Mouse (Mus musculus): Measurements from ENCODE around the gene Nr6a1. TPM values are rescaled to one million over a fixed set of nuclear protein-coding genes. Genes with fewer than 3 reads are reported as not detected.
A peak's percentile ranks its signal among the peaks of the same experiment; 100 is the strongest.

Nr6a1 gene
- total RNA-seq, 2 experiments from 2014 or later = 0.94 TPM; not detected in 1

- no peak for ATAC-seq (replicated peaks; ENCODE audit: low FRiP score, poor library complexity, severe bottlenecking)
These were observed 140.2 kb downstream of the Nr6a1 start for GRCm38 (mm10) chr2:38787338-38787737.

- no peak for ATAC-seq (replicated peaks; ENCODE audit: low FRiP score, poor library complexity, severe bottlenecking)
These were observed 141.1 kb downstream of the Nr6a1 start for GRCm38 (mm10) chr2:38786216-38786960.

- ATAC-seq (replicated peaks; ENCODE audit: low FRiP score, poor library complexity, severe bottlenecking) = no peak
These were observed 142.4 kb downstream of the Nr6a1 start for GRCm38 (mm10) chr2:38785113-38785512.

DNA sequence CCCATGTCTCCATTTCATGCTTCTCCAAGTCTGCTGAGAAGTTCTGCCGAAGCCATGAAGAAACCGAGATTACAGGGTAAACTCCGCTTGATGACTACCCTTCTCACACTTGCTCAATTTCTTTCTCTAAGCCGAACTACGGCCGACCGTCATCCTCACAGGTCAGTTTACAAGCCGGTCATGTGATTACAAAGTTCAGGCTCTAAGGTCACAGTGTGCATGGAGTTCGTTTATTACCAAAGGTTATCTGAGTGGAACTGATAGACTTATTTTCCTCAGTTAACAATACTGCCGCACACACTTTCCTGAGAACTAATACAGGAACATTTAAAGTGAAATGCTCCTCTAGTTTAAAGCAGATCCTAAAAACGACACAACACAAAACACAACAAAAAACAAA lies 143.1 kb downstream of the Nr6a1 start:
- ATAC-seq (replicated peaks; ENCODE audit: low FRiP score, poor library complexity, severe bottlenecking) = no peak

DNA sequence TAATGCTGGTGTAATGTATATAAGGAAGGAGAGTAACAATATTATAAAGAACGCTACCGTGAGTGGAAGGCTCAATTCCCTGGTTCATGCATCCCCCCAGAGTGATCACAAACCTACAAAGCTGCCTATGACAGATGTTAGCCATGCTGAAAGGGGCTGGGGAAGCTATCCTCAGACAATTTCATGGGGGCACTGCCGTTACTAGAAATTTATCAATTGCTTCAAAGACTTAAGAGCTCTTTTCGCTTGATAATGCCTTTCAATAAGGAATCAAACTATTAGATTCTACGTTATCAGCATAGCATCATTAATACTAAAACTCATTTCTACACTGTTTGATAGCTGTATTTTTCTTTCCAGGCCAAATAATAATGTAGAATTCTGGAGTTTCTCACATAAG lies 144.1 kb downstream of the Nr6a1 start:
- ATAC-seq (replicated peaks; ENCODE audit: low FRiP score, poor library complexity, severe bottlenecking) = no peak

GRCm38 (mm10) chr2:38782731-38783130 lies 144.8 kb downstream of the Nr6a1 start:
- ATAC-seq (replicated peaks; ENCODE audit: low FRiP score, poor library complexity, severe bottlenecking) = no peak

DNA sequence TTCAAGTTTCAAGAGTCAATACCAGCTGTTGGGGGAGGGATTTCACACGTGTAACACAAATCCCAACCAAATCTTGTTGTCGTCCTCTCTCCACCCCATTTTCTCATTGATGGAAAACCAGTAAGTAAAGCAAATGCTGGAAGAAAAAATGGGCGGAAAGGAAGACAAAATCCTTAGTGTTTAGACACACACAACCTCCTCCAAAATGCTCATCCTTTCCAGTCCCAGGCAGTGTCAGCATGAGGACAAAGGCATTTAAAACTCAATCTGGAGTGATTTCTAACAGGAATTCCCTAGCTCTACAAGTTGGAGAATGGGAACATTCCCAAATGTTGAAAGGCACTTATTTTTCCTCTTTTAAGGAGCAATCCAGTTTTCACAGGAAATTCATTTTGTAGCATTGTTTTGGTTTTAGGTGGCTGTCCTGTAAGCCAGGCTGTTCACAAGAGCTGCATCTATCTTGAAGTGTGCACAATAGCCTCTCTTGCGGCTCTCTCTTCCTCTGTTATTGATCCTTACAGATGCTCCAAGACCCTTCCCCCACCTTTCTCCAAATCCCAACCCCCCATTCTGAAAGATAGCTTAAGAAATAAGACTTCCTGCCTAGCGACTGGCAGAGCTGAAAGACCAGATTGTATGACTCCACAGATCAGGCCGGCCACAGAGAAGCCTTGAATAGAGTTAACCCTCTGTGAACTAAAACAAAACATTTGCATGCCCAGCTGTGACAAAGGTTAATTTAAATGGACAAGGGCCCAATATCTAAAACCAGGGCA lies 145.4 kb downstream of the Nr6a1 start:
- ATAC-seq (replicated peaks; ENCODE audit: low FRiP score, poor library complexity, severe bottlenecking) = no peak

DNA sequence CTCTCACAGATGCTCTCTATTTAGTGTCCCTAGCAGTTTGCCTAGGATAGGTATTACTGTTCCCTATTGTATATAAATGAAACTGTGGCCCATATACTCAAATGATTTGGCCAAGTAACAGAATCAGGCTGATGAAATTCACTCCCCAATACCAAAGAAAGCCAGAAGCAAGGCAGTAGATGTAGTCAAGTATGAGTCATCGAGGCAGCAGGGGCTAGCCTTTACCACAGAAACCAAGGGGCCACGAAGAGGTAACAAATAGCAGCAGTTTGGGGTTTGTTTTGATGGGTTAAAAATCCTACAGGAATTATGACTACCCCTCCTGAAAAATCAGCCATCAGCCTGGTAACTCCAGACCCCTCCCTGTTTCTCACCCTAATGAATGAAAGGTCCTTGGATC lies 147.5 kb downstream of the Nr6a1 start:
- ATAC-seq (replicated peaks; ENCODE audit: low FRiP score, poor library complexity, severe bottlenecking) = no peak

- no peak for ATAC-seq (replicated peaks; ENCODE audit: low FRiP score, poor library complexity, severe bottlenecking)
These were observed 150.2 kb downstream of the Nr6a1 start for GRCm38 (mm10) chr2:38777326-38777725.

DNA sequence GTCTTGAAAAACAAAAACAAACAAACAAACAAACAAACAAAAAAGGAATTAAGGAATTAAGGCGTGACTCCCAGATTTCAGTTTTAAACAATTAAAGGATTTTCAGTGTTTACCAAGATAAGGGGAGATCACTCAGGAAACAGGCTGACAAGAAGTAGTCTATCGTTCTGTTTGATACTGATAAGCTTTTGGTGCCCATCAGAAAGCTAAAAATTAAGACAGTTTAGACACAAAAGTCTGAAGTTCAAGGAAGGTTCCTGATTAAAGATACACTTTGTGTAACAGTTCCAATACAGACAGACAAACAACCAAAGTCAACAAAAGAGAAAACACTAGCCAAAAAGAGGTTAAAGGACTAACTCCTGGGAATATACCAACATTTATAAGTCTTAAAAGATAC lies 152.6 kb downstream of the Nr6a1 start:
- no peak for ATAC-seq (replicated peaks; ENCODE audit: low FRiP score, poor library complexity, severe bottlenecking)

- no peak for ATAC-seq (replicated peaks; ENCODE audit: low FRiP score, poor library complexity, severe bottlenecking)
These were observed 156.1 kb downstream of the Nr6a1 start for GRCm38 (mm10) chr2:38771478-38771797.

- no peak for ATAC-seq (replicated peaks; ENCODE audit: low FRiP score, poor library complexity, severe bottlenecking)
These were observed 156.6 kb downstream of the Nr6a1 start for GRCm38 (mm10) chr2:38770772-38771477.

GRCm38 (mm10) chr2:38767177-38767931 lies 160.1 kb downstream of the Nr6a1 start:
- ATAC-seq (replicated peaks; ENCODE audit: low FRiP score, poor library complexity, severe bottlenecking) = no peak

- no peak for ATAC-seq (replicated peaks; ENCODE audit: low FRiP score, poor library complexity, severe bottlenecking)
These were observed 187.6 kb downstream of the Nr6a1 start for GRCm38 (mm10) chr2:38739847-38740246.

GRCm38 (mm10) chr2:38739410-38739809 lies 188.1 kb downstream of the Nr6a1 start:
- peak; percentile 61; the same call in 1 of the 2 replicates for ATAC-seq (replicated peaks; ENCODE audit: low FRiP score, poor library complexity, severe bottlenecking)

- no peak for ATAC-seq (replicated peaks; ENCODE audit: low FRiP score, poor library complexity, severe bottlenecking)
These were observed 188.7 kb downstream of the Nr6a1 start for GRCm38 (mm10) chr2:38738601-38739301.

GRCm38 (mm10) chr2:38735740-38736139 lies 191.7 kb downstream of the Nr6a1 start:
- no peak for ATAC-seq (replicated peaks; ENCODE audit: low FRiP score, poor library complexity, severe bottlenecking)

DNA sequence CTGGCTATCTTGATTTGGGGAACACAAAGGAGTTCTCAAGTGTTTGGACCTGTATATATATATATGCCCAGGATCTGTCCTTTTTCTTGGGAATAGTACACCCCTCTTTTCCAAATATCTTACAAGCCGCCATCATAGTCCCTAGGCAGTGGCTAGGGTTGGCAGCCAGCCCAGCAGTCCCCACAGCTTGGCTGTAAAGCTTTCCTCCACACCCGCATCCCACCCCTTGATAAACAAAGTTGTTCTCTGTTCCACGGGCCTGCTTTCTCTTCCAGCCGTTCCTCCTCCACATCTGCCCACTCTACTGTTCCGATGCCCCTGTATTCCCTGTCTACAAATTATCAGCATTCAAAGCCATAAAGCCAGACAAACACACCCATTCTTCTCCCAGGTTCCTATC lies 192.8 kb downstream of the Nr6a1 start:
- ATAC-seq (replicated peaks; ENCODE audit: low FRiP score, poor library complexity, severe bottlenecking) = no peak

GRCm38 (mm10) chr2:38730331-38730827 lies 197.1 kb downstream of the Nr6a1 start:
- no peak for ATAC-seq (replicated peaks; ENCODE audit: low FRiP score, poor library complexity, severe bottlenecking)
